13 mouse cellular contexts compared by ENCODE assay signal in the genomic region with DNA sequence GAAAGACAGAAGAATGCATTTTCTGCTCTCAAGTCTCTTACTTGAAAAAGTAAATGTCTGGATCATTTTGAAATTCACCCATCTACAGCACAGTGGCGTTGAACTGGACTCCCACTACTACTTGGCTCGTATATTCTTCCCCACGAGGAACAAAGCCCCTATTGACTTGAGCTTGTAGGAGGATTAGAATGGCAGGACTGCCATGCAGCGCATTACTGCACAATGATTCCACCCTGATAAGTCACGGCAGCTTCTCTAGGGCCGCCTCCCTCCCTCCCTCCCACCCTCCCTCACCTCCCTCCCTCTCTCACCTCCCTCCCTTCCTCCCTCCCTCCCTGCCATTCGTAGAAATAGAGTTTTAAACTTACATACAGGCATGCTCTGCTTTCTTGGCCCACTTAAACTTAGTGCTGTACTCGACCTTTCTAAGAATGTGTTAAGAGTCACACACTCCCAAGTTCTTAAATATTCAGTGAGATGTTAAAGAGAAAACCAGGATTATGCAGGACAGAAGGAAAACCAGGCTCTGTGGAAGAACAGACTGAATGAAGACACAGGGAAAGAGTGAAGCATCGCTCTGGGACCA. TPM values are rescaled to one million over a fixed set of nuclear protein-coding genes. Genes with fewer than 3 reads are reported as not detected.
DNase-seq lines count a peak whose midpoint lies in the region; ATAC-seq and TF ChIP-seq lines count a peak whose summit lies in the region.
"Had no signal": no experiment of that assay in that cellular context is flagged by ENCODE, and none has a peak within 500 bp of the region (broad histone marks: within the 10 kb centered on the region; RNA-seq: fewer than 3 reads in every experiment).

No protein-coding gene starts in this region.

- no peak overlapping the region for H3K9ac ChIP-seq in heart, embryonic 16.5 days (ENCODE audit: low read length)
- H3K9ac ChIP-seq in midbrain, embryonic 11.5 days (ENCODE audit: low read length) = no peak overlapping the region
- no peak overlapping the region for H3K9ac ChIP-seq in midbrain, postnatal 0 days (replicated peaks; ENCODE audit: low read length, poor library complexity, severe bottlenecking)
- no peak overlapping the region for H3K9ac ChIP-seq in hindbrain, embryonic 12.5 days
- H3K9ac ChIP-seq in stomach, postnatal 0 days (ENCODE audit: low read length) = no peak overlapping the region
- H3K9ac ChIP-seq: embryonic facial prominence, embryonic 15.5 days; liver, embryonic 15.5 days had no signal

- TF ChIP-seq CTCF in midbrain, postnatal 0 days (IDR thresholded peaks at IDR 0.05) = no peak
- no peak for TF ChIP-seq CTCF in stomach, postnatal 0 days (IDR thresholded peaks at IDR 0.05; ENCODE audit: low read depth)
- no peak for TF ChIP-seq CTCF in kidney, adult 2 months (conservative IDR thresholded peaks at IDR 0.05; ENCODE audit: insufficient read depth, insufficient read length, low read depth, low read length)

- H3K27me3 ChIP-seq in heart, embryonic 16.5 days (ENCODE audit: control insufficient read depth, insufficient read depth, low read length) = no peaks in the 10 kb centered on the region
- H3K27me3 ChIP-seq in midbrain, embryonic 11.5 days (ENCODE audit: control insufficient read depth, insufficient read depth, low read length) = no peaks in the 10 kb centered on the region
- H3K27me3 ChIP-seq in midbrain, postnatal 0 days (ENCODE audit: insufficient read depth, low read length) = no peaks in the 10 kb centered on the region
- no peaks in the 10 kb centered on the region for H3K27me3 ChIP-seq in hindbrain, embryonic 12.5 days
- H3K27me3 ChIP-seq in stomach, postnatal 0 days (ENCODE audit: control insufficient read depth, insufficient read depth, low read length) = no peaks in the 10 kb centered on the region
- no peaks in the 10 kb centered on the region for H3K27me3 ChIP-seq in kidney, adult 2 months (replicated peaks; ENCODE audit: control insufficient read depth, insufficient read depth, low read length)
- H3K27me3 ChIP-seq: embryonic facial prominence, embryonic 15.5 days; liver, embryonic 15.5 days had no signal

- DNase-seq in heart, postnatal 36 days = no peak
- DNase-seq in midbrain, embryonic 11.5 days (ENCODE audit: low spot score, missing footprints) = peak; percentile 86
- no peak for DNase-seq in midbrain, postnatal 0 days (ENCODE audit: low spot score)
- peak; percentile 44 for DNase-seq in stomach, postnatal 0 days (ENCODE audit: low spot score)
- DNase-seq in kidney, adult 2 months = no peak
- DNase-seq: right cerebral cortex, postnatal 14 days; thymus, adult 2 months had no signal

- intact Hi-C loops in heart, postnatal 36 days (cut with DNase I) = no loop called here

- TF ChIP-seq POLR2A in kidney, adult 2 months (IDR thresholded peaks at IDR 0.05; ENCODE audit: low read depth, low read length) = no peak

- peaks cover 66% of the 10 kb centered on the region for H3K4me1 ChIP-seq in heart, embryonic 16.5 days (ENCODE audit: control insufficient read depth, insufficient read depth, low read length)
- peaks cover 2% of the 10 kb centered on the region; the same call in 1 of the 2 replicates for H3K4me1 ChIP-seq in midbrain, embryonic 11.5 days (ENCODE audit: control insufficient read depth, insufficient read depth, low read length)
- 0 out of 2 replicates have a peak, but pooled peaks cover 13% of the 10 kb centered on the region for H3K4me1 ChIP-seq in midbrain, postnatal 0 days (ENCODE audit: insufficient read depth, low read length)
- H3K4me1 ChIP-seq in hindbrain, embryonic 12.5 days = peaks cover 29% of the 10 kb centered on the region
- H3K4me1 ChIP-seq in stomach, postnatal 0 days (replicated peaks; ENCODE audit: control insufficient read depth, insufficient read depth) = no peaks in the 10 kb centered on the region
- H3K4me1 ChIP-seq in kidney, adult 2 months (ENCODE audit: control insufficient read depth, insufficient read depth, low read length) = no peaks in the 10 kb centered on the region; the same call in 1 of the 2 replicates

- H3K36me3 ChIP-seq in heart, embryonic 16.5 days (ENCODE audit: control insufficient read depth, insufficient read depth) = no peaks in the 10 kb centered on the region
- no peaks in the 10 kb centered on the region for H3K36me3 ChIP-seq in midbrain, embryonic 11.5 days (ENCODE audit: control insufficient read depth, insufficient read depth, low read length)
- H3K36me3 ChIP-seq in midbrain, postnatal 0 days (ENCODE audit: insufficient read depth, low read length) = no peaks in the 10 kb centered on the region
- no peaks in the 10 kb centered on the region for H3K36me3 ChIP-seq in hindbrain, embryonic 12.5 days
- H3K36me3 ChIP-seq in stomach, postnatal 0 days (ENCODE audit: control insufficient read depth, insufficient read depth, low read length) = no peaks in the 10 kb centered on the region
- no peaks in the 10 kb centered on the region for H3K36me3 ChIP-seq in kidney, adult 2 months (ENCODE audit: control insufficient read depth, insufficient read depth, low read length)
- H3K36me3 ChIP-seq: embryonic facial prominence, embryonic 15.5 days; liver, embryonic 15.5 days had no signal

- ATAC-seq in heart, embryonic 16.5 days (replicated peaks; ENCODE audit: extremely low read depth, insufficient read depth, low FRiP score) = no peak; the same call in 1 of the 2 replicates
- ATAC-seq in midbrain, embryonic 11.5 days (ENCODE audit: low FRiP score) = peak; percentile 72
- ATAC-seq in midbrain, postnatal 0 days (ENCODE audit: low FRiP score) = no peak
- ATAC-seq in hindbrain, embryonic 12.5 days (ENCODE audit: low FRiP score) = 0 out of 2 replicates have a peak, but pooled peaks have one; percentile 38
- ATAC-seq in stomach, postnatal 0 days (ENCODE audit: low FRiP score, low TSS enrichment) = peak; percentile 38; the same call in 1 of the 2 replicates
- ATAC-seq: intestine, postnatal 0 days had no signal

- no peak overlapping the region for H3K4me2 ChIP-seq in heart, embryonic 16.5 days (ENCODE audit: low read depth, low read length)
- H3K4me2 ChIP-seq in midbrain, embryonic 11.5 days = no peak overlapping the region
- no peak overlapping the region for H3K4me2 ChIP-seq in midbrain, postnatal 0 days (ENCODE audit: low read depth, low read length, poor library complexity, severe bottlenecking)
- H3K4me2 ChIP-seq in hindbrain, embryonic 12.5 days (replicated peaks) = no peak overlapping the region
- no peak overlapping the region for H3K4me2 ChIP-seq in stomach, postnatal 0 days (replicated peaks; ENCODE audit: low read depth)
- H3K4me2 ChIP-seq: embryonic facial prominence, embryonic 15.5 days; liver, embryonic 15.5 days had no signal

- no peaks in the 10 kb centered on the region for H3K9me3 ChIP-seq in heart, embryonic 16.5 days (replicated peaks; ENCODE audit: control insufficient read depth, low read length)
- no peaks in the 10 kb centered on the region for H3K9me3 ChIP-seq in midbrain, embryonic 11.5 days (ENCODE audit: control insufficient read depth, low read length)
- no peaks in the 10 kb centered on the region for H3K9me3 ChIP-seq in midbrain, postnatal 0 days (ENCODE audit: low read length)
- H3K9me3 ChIP-seq in hindbrain, embryonic 12.5 days (replicated peaks) = no peaks in the 10 kb centered on the region
- no peaks in the 10 kb centered on the region for H3K9me3 ChIP-seq in stomach, postnatal 0 days (ENCODE audit: control insufficient read depth, low read length)
- H3K9me3 ChIP-seq: embryonic facial prominence, embryonic 15.5 days; liver, embryonic 15.5 days had no signal

- no peak for TF ChIP-seq EP300 in stomach, postnatal 0 days (optimal IDR thresholded peaks at IDR 0.05)

- H3K27ac ChIP-seq in heart, embryonic 16.5 days (ENCODE audit: low read length) = peak overlapping the region; percentile 34
- no peak overlapping the region for H3K27ac ChIP-seq in midbrain, embryonic 11.5 days (ENCODE audit: low read depth, low read length)
- no peak overlapping the region for H3K27ac ChIP-seq in midbrain, postnatal 0 days (ENCODE audit: low read depth, low read length)
- H3K27ac ChIP-seq in hindbrain, embryonic 12.5 days = 0 out of 2 replicates have a peak overlapping the region, but pooled peaks have one; percentile 23
- H3K27ac ChIP-seq in stomach, postnatal 0 days (replicated peaks) = no peak overlapping the region
- no peak overlapping the region for H3K27ac ChIP-seq in kidney, adult 2 months (ENCODE audit: insufficient read depth, low read depth, low read length)
- H3K27ac ChIP-seq: embryonic facial prominence, embryonic 15.5 days; liver, embryonic 15.5 days had no signal

- 36% methylated on average over 9 of the region's 9 CpGs for WGBS in heart, embryonic 16.5 days
- 35% methylated on average over 9 of the region's 9 CpGs for WGBS in midbrain, embryonic 11.5 days
- 28% methylated on average over 9 of the region's 9 CpGs for WGBS in midbrain, postnatal 0 days
- WGBS in hindbrain, embryonic 12.5 days = 42% methylated on average over 9 of the region's 9 CpGs
- WGBS in stomach, postnatal 0 days = 40% methylated on average over 9 of the region's 9 CpGs
- WGBS in kidney, adult 2 months = 53% methylated on average over 9 of the region's 9 CpGs

- no peak overlapping the region for H3K4me3 ChIP-seq in heart, embryonic 16.5 days (ENCODE audit: low read length)
- no peak overlapping the region for H3K4me3 ChIP-seq in midbrain, embryonic 11.5 days (ENCODE audit: low read depth, low read length)
- no peak overlapping the region for H3K4me3 ChIP-seq in midbrain, postnatal 0 days (ENCODE audit: low read depth, low read length)
- H3K4me3 ChIP-seq in hindbrain, embryonic 12.5 days = no peak overlapping the region
- H3K4me3 ChIP-seq in stomach, postnatal 0 days (ENCODE audit: low read depth, low read length) = no peak overlapping the region
- H3K4me3 ChIP-seq in kidney, adult 2 months (ENCODE audit: insufficient read depth, low read depth, low read length) = no peak overlapping the region
- H3K4me3 ChIP-seq: embryonic facial prominence, embryonic 15.5 days; liver, embryonic 15.5 days; myocyte had no signal

RNA-seq across cellular contexts. Expression of a gene that starts 54.5 kb away (rescaled TPM):
- polyA plus RNA-seq in heart, embryonic 16.5 days (2015; fragmentation: Nextera tagmentation; extraction: Ambion mirVana) = 73.8 and 85.3 TPM in 2 replicates
- 100 to 1,000 TPM; 139 to 176 TPM for total RNA-seq in heart, postnatal 36 days (2021)
- polyA plus RNA-seq in midbrain, embryonic 11.5 days (2014; fragmentation: Nextera tagmentation; extraction: Ambion mirVana) = 24.6 and 26.5 TPM in 2 replicates
- total RNA-seq in midbrain, postnatal 0 days (2014; rRNA removed) = 40.6 and 46.1 TPM in 2 replicates
- 11.5 and 12.0 TPM in 2 replicates for polyA plus RNA-seq in midbrain, postnatal 0 days (2015; fragmentation: Nextera tagmentation; extraction: Ambion mirVana)
- polyA plus RNA-seq in hindbrain, embryonic 12.5 days (2016; fragmentation: Nextera tagmentation; extraction: Ambion mirVana) = 35.7 and 36.0 TPM in 2 replicates
- 41.6 and 41.8 TPM in 2 replicates for polyA plus RNA-seq in stomach, postnatal 0 days (2015; fragmentation: Nextera tagmentation; extraction: Ambion mirVana)
- 44.6 and 47.8 TPM in 2 replicates for polyA plus RNA-seq in kidney, adult 2 months (2012; rRNA removed)

Comparison
In these comparisons a context has a peak if more than half of its experiments do, and no peak if none do; other contexts are left out.
1. ATAC-seq: peak in midbrain, embryonic 11.5 days (single experiment), hindbrain, embryonic 12.5 days (single experiment) and stomach, postnatal 0 days (single experiment); none in heart, embryonic 16.5 days (single experiment) and midbrain, postnatal 0 days (single experiment).
2. DNase-seq: peak in midbrain, embryonic 11.5 days (single experiment) and stomach, postnatal 0 days (single experiment); none in heart, postnatal 36 days (0 of 2), midbrain, postnatal 0 days (single experiment) and kidney, adult 2 months (single experiment).
3. H3K27ac ChIP-seq: peak in heart, embryonic 16.5 days (single experiment) and hindbrain, embryonic 12.5 days (single experiment); none in midbrain, embryonic 11.5 days (single experiment), midbrain, postnatal 0 days (single experiment), stomach, postnatal 0 days (single experiment) and kidney, adult 2 months (single experiment).